Mouse (Mus musculus): ENCODE measurements around the gene Catip.

Catip gene

GRCm38 (mm10) chr1:74343161-74343560, 18.7 kb upstream of the Catip start:
- no peak for DNase-seq (ENCODE audit: low spot score in 2 of 2)

- DNase-seq (ENCODE audit: low spot score in 2 of 2) = no peak
Measured at GRCm38 (mm10) chr1:74344163-74344916, 17.6 kb upstream of the Catip start.

- no peak for DNase-seq (ENCODE audit: low spot score in 2 of 2)
Measured at GRCm38 (mm10) chr1:74351185-74351769, 10.6 kb upstream of the Catip start.

- no peak for DNase-seq (ENCODE audit: low spot score in 2 of 2)
Measured at GRCm38 (mm10) chr1:74352532-74353096, 9.3 kb upstream of the Catip start.

- DNase-seq (ENCODE audit: low spot score in 2 of 2) = no peak
Measured at GRCm38 (mm10) chr1:74353453-74354229, 8.3 kb upstream of the Catip start.

- DNase-seq (ENCODE audit: low spot score in 2 of 2) = no peak
Measured at GRCm38 (mm10) chr1:74357531-74357930, 4.4 kb upstream of the Catip start.

- no peak for DNase-seq (ENCODE audit: low spot score in 2 of 2)
Measured at GRCm38 (mm10) chr1:74359952-74360517, 1.9 kb upstream of the Catip start.

GRCm38 (mm10) chr1:74362325-74363229, 669 bp downstream of the Catip start:
- no peak for DNase-seq (ENCODE audit: low spot score in 2 of 2)

- DNase-seq (ENCODE audit: low spot score in 2 of 2) = no peak
Measured at GRCm38 (mm10) chr1:74363437-74363836, 1.5 kb downstream of the Catip start.

- DNase-seq (ENCODE audit: low spot score in 2 of 2) = no peak
Measured at GRCm38 (mm10) chr1:74364270-74364669, 2.4 kb downstream of the Catip start.

- no peak for DNase-seq (ENCODE audit: low spot score in 2 of 2)
Measured at GRCm38 (mm10) chr1:74367886-74368645, 6.2 kb downstream of the Catip start.

GRCm38 (mm10) chr1:74370040-74370439, 8.1 kb downstream of the Catip start:
- no peak for DNase-seq (ENCODE audit: low spot score in 2 of 2)

- DNase-seq (ENCODE audit: low spot score in 2 of 2) = no peak
Measured at GRCm38 (mm10) chr1:74373372-74373771, 11.5 kb downstream of the Catip start.

GRCm38 (mm10) chr1:74374980-74375379, 13.1 kb downstream of the Catip start, which contains the start of gene Slc11a1:
Slc11a1 (plus strand) TSS chr1:74375195.
- DNase-seq (ENCODE audit: low spot score in 2 of 2) = no peak

GRCm38 (mm10) chr1:74375561-74375960, 13.7 kb downstream of the Catip start:
- DNase-seq (ENCODE audit: low spot score in 2 of 2) = no peak

- DNase-seq (ENCODE audit: low spot score in 2 of 2) = no peak
Measured at GRCm38 (mm10) chr1:74376396-74376795, 14.5 kb downstream of the Catip start.

GRCm38 (mm10) chr1:74379058-74379504, 17.2 kb downstream of the Catip start:
- DNase-seq (ENCODE audit: low spot score in 2 of 2) = no peak

- DNase-seq (ENCODE audit: low spot score in 2 of 2) = no peak
Measured at GRCm38 (mm10) chr1:74380484-74380883, 18.6 kb downstream of the Catip start.

GRCm38 (mm10) chr1:74381588-74382021, 19.7 kb downstream of the Catip start:
- DNase-seq (ENCODE audit: low spot score in 2 of 2) = no peak

- DNase-seq (ENCODE audit: low spot score in 2 of 2) = no peak
Measured at GRCm38 (mm10) chr1:74383385-74383784, 21.5 kb downstream of the Catip start.

Measured in thymus, postnatal 10 days (tissue).